Mouse (Mus musculus) kidney, embryonic 14.5 days (tissue): ENCODE data around the gene Aars2. TPM values are rescaled to one million over a fixed set of nuclear protein-coding genes. Genes with fewer than 3 reads are reported as not detected.
A peak's percentile ranks its signal among the peaks of the same experiment; 100 is the strongest.

Experiments used
- ATAC-seq: fragments of 200-750 bp; cut with Nextera tagmentation; 2 replicates; pipeline ENCODE4 v1.8.0; 2017; ENCODE audit warnings: moderate number of reproducible peaks, mild to moderate bottlenecking, moderate TSS enrichment, moderate library complexity; ENCODE audit not compliant: low FRiP score, low TSS enrichment
- H3K27ac ChIP-seq: fragments of 300-500 bp; sonication (generic); 2 replicates; pipeline ENCODE4 v1.5.1; 2014; ENCODE audit warnings: low read depth, mild to moderate bottlenecking, low read length, moderate library complexity, mixed read lengths
- H3K27me3 ChIP-seq: fragments of 300-500 bp; sonication (generic); 2 replicates; pipeline ENCODE4 v1.6.1; 2014; ENCODE audit warnings: mild to moderate bottlenecking, low read length; ENCODE audit not compliant: control insufficient read depth, insufficient read depth
- H3K36me3 ChIP-seq: fragments of 300-500 bp; sonication (generic); 2 replicates; pipeline ENCODE4 v1.6.1; 2014; ENCODE audit warnings: low read length, mixed read lengths; ENCODE audit not compliant: control insufficient read depth, insufficient read depth
- H3K4me1 ChIP-seq: fragments of 300-500 bp; sonication (generic); 2 replicates; pipeline ENCODE4 v1.6.1; 2014; ENCODE audit warnings: low read length, mixed read lengths; ENCODE audit not compliant: control insufficient read depth, insufficient read depth
- H3K4me2 ChIP-seq: fragments of 300-500 bp; sonication (generic); replicated peaks from 2 replicates; pipeline ENCODE4 v1.6.1; 2014; ENCODE audit warnings: low read depth, mild to moderate bottlenecking, low read length
- H3K4me3 ChIP-seq: fragments of 300-500 bp; sonication (generic); 2 replicates; pipeline ENCODE4 v1.5.1; 2014; ENCODE audit warnings: mild to moderate bottlenecking, low read length
- H3K9ac ChIP-seq: fragments of 300-500 bp; sonication (generic); 2 replicates; pipeline ENCODE4 v1.6.1; 2014; ENCODE audit warnings: low read depth, mild to moderate bottlenecking, low read length, moderate library complexity
- H3K9me3 ChIP-seq: fragments of 300-500 bp; sonication (generic); 2 replicates; pipeline ENCODE4 v1.6.1; 2016; ENCODE audit warnings: low read length; ENCODE audit not compliant: control insufficient read depth
- WGBS: fragments of 180-500 bp; shearing (Covaris S2); extraction: QIAGEN DNeasy Blood & Tissue Kit; methylation state at CpG from one replicate; pipeline ENCODE4 v1.1.7; 2014; 5-methylcytosine and 5-hydroxymethylcytosine counted together
- polyA plus RNA-seq: library from polyadenylated mRNA; unstranded; fragments of >200 nt; fragmentation: Nextera tagmentation; extraction: Ambion mirVana; gene quantifications from 2 replicates; pipeline ENCODE4 v1.2.1, GENCODE M21; 2014

Gene Aars2
- polyA plus RNA-seq, 1 experiment from 2014 or later, result 18.5 TPM

DNA sequence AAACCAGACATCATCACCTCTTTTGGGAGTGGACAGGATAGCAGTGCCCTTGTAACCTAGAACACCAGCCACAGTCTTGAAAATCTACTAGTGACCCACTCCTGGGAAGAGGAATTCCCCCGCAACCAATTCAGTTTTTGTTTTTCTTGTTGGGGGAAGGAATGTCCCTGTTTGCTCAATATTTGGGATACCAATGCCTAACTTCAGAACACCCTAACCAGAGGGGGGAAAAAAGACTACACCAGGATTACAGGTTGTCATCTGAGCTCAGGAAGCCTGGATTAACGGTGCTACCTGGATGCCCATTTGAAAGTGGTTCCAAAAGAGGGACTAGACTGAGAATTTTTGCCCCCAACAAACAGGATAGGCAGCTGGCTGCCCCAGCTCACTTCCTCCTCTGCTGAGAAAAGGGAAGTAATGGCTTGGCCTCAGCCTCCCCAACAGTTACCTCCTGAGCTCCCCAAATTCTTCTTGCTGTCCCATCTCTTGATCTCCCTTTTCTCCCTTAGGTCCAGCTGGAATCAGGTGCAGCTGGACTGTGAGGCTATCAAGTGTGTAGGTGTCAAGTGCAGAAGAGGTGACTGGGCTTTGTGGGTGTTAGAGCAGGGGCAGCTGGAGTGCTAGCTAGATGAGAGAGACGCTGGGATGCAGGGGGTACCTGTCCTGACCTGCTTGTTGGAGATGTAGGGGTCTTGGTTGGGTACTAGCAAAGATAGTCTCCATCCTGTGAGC is 50.0 kb downstream of the Aars2 start:
- 75% methylated on average over 3 of the region's 3 CpGs for WGBS
- ATAC-seq, result no peak
- Histone ChIP-seq H3K27me3 (peaks cover 7% of the 10 kb centered on the region; the same call in 1 of the 2 replicates), H3K4me2 (peak overlapping the region; percentile 92), H3K27ac (no peak overlapping the region), H3K9ac (no peak overlapping the region), H3K36me3 (no peaks in the 10 kb centered on the region), H3K4me3 (peak overlapping the region; percentile 59), H3K4me1 (peaks cover 8% of the 10 kb centered on the region; the same call in 1 of the 2 replicates), H3K9me3 (no peaks in the 10 kb centered on the region)

- no peak overlapping the region for H3K4me3 ChIP-seq
- H3K27ac ChIP-seq, result no peak overlapping the region
- H3K9me3 ChIP-seq, result no peaks in the 10 kb centered on the region
- 69% methylated on average over 6 of the region's 7 CpGs for WGBS
- no peak overlapping the region for H3K4me2 ChIP-seq
- H3K27me3 ChIP-seq, result peaks cover 7% of the 10 kb centered on the region; the same call in 1 of the 2 replicates
- ATAC-seq, result no peak
- no peak overlapping the region for H3K9ac ChIP-seq
- no peaks in the 10 kb centered on the region for H3K36me3 ChIP-seq
- H3K4me1 ChIP-seq, result peaks cover 8% of the 10 kb centered on the region; the same call in 1 of the 2 replicates
These were observed 50.7 kb downstream of the Aars2 start for GRCm38 (mm10) chr17:45557246-45557824.

- no peak overlapping the region for H3K4me3 ChIP-seq
- H3K36me3 ChIP-seq, result no peaks in the 10 kb centered on the region
- no peak overlapping the region; the same call in 1 of the 2 replicates for H3K4me2 ChIP-seq
- no peak for ATAC-seq
- H3K9ac ChIP-seq, result peak overlapping the region; percentile 12; the same call in 1 of the 2 replicates
- WGBS, result 69% methylated on average over 16 of the region's 16 CpGs
- no peaks in the 10 kb centered on the region for H3K9me3 ChIP-seq
- H3K27ac ChIP-seq, result no peak overlapping the region
- peaks cover 8% of the 10 kb centered on the region; the same call in 1 of the 2 replicates for H3K4me1 ChIP-seq
- H3K27me3 ChIP-seq, result peaks cover 7% of the 10 kb centered on the region; the same call in 1 of the 2 replicates
These were observed 51.6 kb downstream of the Aars2 start for GRCm38 (mm10) chr17:45557998-45558862.

DNA sequence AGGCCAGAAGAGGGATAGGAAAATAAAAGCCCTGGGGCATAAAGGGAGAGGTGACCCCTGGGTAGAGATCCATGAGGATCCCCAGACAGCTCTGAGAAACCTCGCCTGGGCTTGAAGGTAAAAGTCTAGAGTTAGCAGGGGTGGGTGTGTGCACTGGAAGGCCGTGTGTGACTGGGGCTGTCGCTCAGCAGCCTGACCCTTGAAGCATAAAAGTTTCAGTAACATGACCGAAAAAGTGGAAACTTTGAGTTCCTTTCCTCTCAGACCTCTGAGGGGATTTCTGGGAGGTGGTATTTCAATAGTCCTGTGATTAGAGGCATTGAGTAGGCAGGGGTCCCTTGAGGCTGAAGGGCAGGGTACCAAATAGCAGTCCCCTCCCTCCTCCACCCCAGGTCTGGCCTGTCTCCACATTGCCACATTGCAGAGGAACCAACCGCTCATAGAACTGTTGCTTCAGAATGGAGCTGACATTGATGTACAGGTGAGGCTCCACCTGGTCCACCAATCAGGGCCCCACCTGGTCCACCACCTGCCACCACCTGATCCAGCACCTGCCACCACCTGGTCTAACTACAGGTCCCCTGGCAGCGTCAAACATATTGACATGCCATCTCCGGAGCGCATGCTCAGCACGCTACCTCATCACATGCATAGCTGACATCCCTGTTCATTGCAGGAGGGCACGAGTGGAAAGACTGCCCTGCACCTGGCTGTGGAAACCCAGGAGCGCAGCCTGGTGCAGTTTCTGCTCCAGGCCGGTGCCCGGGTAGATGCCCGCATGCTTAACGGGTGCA is 53.3 kb downstream of the Aars2 start:
- Histone ChIP-seq H3K9me3 (no peaks in the 10 kb centered on the region), H3K4me3 (no peak overlapping the region), H3K36me3 (peaks cover under 1% of the 10 kb centered on the region; the same call in 1 of the 2 replicates), H3K27me3 (peaks cover 4% of the 10 kb centered on the region; the same call in 1 of the 2 replicates), H3K9ac (no peak overlapping the region), H3K4me1 (peaks cover 8% of the 10 kb centered on the region; the same call in 1 of the 2 replicates), H3K4me2 (no peak overlapping the region), H3K27ac (no peak overlapping the region)
- 87% methylated on average over 15 of the region's 15 CpGs for WGBS
- no peak for ATAC-seq

DNA sequence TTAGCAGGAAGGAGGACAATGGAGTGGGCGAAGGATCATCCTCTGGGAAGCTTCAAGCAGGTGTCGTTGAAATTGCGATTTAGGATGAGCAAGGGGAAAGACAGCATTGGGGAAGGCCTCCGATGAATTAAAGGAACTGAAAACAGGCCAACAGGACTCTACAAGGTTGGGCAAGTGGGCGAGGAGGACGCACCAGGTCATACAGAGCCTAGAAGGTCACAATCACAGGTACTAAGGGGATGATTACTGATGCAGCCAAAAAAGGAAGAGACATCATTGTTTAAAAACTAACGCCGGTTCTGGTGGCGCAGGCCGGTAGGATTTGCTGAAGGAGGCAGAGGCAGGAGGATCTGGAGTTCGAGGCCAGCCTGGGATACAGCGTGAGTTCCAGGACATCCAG is 56.6 kb downstream of the Aars2 start:
- no peak for ATAC-seq
- Histone ChIP-seq H3K36me3 (peaks cover 32% of the 10 kb centered on the region), H3K4me1 (no peaks in the 10 kb centered on the region; the same call in 1 of the 2 replicates), H3K4me3 (no peak overlapping the region), H3K9me3 (no peaks in the 10 kb centered on the region), H3K27ac (no peak overlapping the region), H3K27me3 (no peaks in the 10 kb centered on the region), H3K4me2 (peak overlapping the region; percentile 85; the same call in 1 of the 2 replicates), H3K9ac (no peak overlapping the region)
- WGBS, result 78% methylated on average over 12 of the region's 12 CpGs

DNA sequence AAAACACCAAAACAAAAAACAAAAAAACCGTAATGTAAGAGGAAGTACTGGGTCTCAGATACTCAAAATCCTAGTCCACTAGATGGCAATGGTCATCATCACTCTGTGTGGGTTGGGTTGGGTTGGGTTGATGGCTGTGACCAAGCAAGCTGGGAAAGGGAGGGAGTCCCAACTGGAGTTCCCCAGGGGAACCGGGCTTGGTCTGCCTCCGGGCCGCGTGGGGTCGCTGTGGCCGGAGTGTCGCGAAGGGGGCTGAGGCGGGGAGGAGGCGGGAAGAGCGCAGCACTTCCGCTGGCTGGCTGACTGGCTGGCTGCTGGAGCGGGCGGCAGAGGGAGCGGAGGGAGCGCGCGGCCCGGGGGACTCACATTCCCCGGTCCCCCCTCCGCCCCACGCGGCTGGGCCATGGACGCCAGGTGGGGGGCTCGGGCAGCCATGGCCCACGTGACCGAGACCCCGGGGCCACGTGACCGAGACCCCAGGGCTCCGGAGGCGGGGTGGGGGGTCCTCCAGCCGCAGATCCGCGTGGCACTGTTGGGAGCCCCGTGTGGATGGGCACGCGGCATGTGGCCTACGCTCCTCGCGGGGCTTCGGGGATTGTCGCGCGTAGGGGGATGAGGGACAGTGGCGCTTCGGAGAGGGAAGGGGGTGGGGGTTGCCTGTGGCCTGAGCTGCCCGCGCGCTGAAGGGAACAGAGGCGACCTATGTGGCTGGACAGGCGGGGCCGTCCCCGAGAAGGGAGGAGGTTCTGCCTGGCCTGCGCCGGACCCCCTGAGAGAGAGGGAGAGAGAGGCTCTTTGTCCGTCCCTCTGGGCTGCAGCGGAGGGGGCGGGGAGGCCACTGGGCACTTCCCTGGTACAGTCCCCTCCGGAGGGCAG is 57.3 kb downstream of the Aars2 start, which contains the start of gene Slc35b2:
Gene Slc35b2 (plus strand): TSS at position 220 of the 876 bp plus-strand sequence.
- Histone ChIP-seq H3K27me3 (no peaks in the 10 kb centered on the region), H3K9ac (peak within 1 kb of the TSS; percentile 89), H3K4me3 (peak within 1 kb of the TSS; percentile 89), H3K36me3 (peaks cover 39% of the 10 kb centered on the region), H3K9me3 (no peaks in the 10 kb centered on the region), H3K4me2 (peak within 1 kb of the TSS; percentile 85), H3K27ac (peak within 1 kb of the TSS; percentile 90), H3K4me1 (no peaks in the 10 kb centered on the region; the same call in 1 of the 2 replicates)
- under 1% methylated on average over 47 of the region's 61 CpGs for WGBS
- peak; percentile 79 for ATAC-seq

- Histone ChIP-seq H3K27me3 (no peaks in the 10 kb centered on the region), H3K27ac (peak overlapping the region; percentile 90; the same call in 1 of the 2 replicates), H3K4me1 (no peaks in the 10 kb centered on the region; the same call in 1 of the 2 replicates), H3K9me3 (no peaks in the 10 kb centered on the region), H3K4me2 (peak overlapping the region; percentile 85), H3K9ac (peak overlapping the region; percentile 89), H3K36me3 (peaks cover 46% of the 10 kb centered on the region), H3K4me3 (peak overlapping the region; percentile 89)
- WGBS, result 12% methylated on average over 18 of the region's 18 CpGs
- 0 out of 2 replicates have a peak, but pooled peaks have one; percentile 7 for ATAC-seq
These were observed 58.0 kb downstream of the Aars2 start for GRCm38 (mm10) chr17:45564531-45565084.
